Mouse (Mus musculus): ENCODE data around the gene Cacna1s.

Cacna1s gene

GRCm38 (mm10) chr1:136051013-136051315, 1.6 kb upstream of the Cacna1s start:
- DNase-seq (ENCODE audit: low spot score in 2 of 2) = no peak

DNA sequence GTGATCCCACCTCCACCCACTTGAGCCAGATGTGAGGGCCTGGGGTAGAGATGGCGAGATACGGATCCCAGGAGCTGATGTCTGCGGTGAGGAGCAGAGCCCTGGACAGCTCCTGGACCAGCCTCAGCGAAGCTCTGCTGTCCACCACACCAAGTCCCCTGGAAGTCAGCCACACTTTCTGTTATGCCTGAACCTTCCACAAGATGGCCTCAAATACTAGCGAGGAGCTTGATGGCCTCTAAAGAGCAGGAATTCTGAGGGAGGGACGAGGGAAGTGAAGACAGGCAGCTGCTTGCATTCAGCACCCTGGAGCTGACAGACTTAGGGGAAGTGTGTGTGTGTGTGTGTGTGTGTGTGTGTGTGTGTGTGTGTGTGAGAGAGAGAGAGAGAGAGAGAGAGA, 1.1 kb upstream of the Cacna1s start:
- DNase-seq (ENCODE audit: low spot score in 2 of 2) = no peak

GRCm38 (mm10) chr1:136055771-136056170, 3.2 kb downstream of the Cacna1s start:
- DNase-seq (ENCODE audit: low spot score in 2 of 2) = no peak

- DNase-seq (ENCODE audit: low spot score in 2 of 2) = no peak
Measured at GRCm38 (mm10) chr1:136058594-136058993, 6.0 kb downstream of the Cacna1s start.

DNA sequence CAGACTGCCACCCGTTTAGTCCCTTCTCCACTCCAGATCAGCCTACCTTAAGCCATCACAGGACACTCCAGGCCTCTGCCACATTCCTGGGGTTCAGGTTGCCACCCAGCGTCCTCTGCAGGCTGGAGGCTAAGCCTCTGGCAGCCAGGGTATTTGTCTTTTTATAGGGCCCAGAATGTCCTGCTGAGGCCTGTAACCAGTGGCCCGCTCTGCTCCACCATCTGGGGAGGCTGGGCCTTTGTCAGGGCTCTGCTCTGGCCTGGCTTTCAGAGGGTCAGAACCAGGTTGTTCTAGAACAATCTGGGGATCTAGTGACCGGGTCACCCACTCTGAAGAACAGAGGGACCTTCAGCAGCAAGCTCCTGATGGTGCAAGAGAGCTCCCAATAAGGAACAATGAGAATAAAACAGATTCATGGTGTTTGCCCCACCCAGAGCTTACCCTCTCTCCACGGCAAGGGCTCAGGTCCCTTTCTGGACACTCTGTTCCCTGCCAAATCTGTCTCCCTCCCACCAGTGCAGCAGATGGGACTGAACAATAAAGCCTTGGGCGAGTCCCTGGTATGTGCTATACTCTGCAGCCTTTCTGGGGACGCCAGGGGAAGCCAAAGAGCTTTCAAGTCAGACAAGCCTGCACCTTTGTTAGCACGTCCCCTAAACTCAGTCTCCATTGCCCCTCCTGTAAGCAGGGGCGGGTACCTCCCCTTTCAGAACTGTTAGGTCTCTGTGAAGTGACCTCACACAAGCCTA, 8.7 kb downstream of the Cacna1s start:
- peak; percentile 31 to 61 for DNase-seq (ENCODE audit: low spot score in 2 of 2)

DNA sequence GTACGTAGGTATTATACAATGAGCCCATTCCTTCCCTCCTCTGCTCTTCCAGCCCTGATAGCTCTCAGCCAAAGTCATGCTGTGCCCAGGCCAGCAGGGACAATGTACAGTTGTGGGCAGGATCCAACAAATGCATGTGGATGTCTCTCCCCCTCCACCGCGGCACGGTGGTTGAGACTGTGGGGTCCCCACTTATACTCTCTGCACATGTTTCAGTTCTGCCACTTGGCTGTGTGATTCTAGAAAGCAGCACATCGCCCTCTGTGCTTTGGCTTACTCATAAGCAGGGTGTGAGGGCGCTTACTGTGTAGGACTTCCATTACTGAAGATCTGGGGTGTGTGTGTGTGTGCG, 9.2 kb downstream of the Cacna1s start:
- no peak for DNase-seq (ENCODE audit: low spot score in 2 of 2)

GRCm38 (mm10) chr1:136063991-136064390, 11.4 kb downstream of the Cacna1s start:
- DNase-seq (ENCODE audit: low spot score in 2 of 2) = no peak

DNA sequence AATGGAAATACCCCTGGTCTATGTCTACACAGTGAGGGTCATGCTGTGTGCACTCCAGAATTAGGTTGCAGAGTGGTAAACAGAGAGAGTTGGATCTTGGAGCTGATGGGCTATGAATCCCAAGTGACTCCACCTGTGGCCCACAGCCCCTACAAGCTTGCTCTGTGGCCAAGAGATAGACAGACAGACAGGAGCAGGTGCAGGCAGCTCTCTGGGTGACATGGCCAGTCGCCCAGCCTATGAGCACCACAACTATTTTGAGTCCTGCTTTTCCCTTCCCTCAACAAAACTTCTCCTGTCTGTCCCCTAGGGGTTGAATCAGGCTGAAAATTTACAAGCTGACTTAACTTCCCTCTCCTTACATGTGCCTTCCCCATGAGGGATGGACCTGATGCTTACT, 14.1 kb downstream of the Cacna1s start:
- DNase-seq (ENCODE audit: low spot score in 2 of 2) = no peak

DNA sequence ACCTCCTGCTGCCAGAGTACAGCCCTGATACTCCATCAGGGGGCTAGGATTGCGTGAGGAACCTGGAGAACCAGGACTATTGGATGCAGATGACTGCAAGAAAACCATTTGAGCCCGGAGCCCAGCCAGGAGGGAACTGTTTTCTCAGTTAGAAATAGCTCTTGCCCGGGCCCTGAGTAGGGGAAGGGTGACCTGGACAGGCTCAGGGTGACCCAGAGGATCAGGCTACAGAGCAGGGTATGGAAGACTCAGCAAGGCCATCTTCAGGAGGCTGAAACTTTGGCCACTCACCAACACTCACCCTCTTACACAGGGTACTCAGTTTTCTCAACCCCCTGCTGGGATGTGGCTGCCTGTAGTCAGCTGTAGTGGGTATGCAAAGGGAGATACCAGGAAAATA, 15.0 kb downstream of the Cacna1s start:
- DNase-seq (ENCODE audit: low spot score in 2 of 2) = no peak

DNA sequence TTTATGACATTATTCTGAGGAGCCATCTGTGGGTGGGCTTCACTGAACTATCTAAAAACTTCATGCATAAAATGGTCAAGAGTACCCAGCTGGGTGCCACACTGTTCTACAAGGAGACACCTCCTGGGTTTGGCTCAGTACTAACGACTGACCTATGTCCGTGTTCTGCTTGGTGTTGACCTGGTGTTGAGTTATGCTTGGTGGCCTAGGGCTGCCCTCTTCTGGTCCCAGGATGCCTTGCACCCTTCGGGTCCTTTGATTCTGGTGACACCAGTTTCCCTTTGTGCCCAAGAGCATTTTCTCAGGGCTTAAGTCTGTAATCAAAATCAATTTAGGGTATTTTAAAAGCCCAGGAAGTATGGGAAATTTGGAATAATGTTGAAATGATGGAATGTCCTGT, 23.5 kb downstream of the Cacna1s start:
- DNase-seq (ENCODE audit: low spot score in 2 of 2) = no peak

- no peak for DNase-seq (ENCODE audit: low spot score in 2 of 2)
Measured at GRCm38 (mm10) chr1:136077656-136078055, 25.1 kb downstream of the Cacna1s start.

DNA sequence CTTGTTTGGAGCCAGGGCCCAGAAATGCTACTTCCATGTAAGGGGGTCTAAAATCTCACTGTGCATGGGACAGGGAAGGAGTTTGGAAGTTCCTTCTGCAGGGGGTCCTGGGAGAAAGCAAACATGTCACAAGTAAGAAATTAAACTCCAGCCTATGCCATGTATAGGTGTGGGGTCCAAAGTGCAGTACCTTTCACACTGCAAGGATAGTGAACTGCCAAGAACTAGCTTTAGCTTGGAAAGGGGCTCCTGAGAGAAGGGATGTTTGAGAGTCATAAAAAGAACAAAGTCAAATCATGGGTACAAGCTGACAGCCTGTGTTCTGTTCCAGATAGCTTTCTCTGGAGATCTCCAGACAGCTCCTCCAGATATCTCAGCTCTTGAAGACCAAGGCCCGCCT, 28.6 kb downstream of the Cacna1s start:
- DNase-seq (ENCODE audit: low spot score in 2 of 2) = no peak

- no peak for DNase-seq (ENCODE audit: low spot score in 2 of 2)
Measured at GRCm38 (mm10) chr1:136085988-136086685, 33.6 kb downstream of the Cacna1s start.

DNA sequence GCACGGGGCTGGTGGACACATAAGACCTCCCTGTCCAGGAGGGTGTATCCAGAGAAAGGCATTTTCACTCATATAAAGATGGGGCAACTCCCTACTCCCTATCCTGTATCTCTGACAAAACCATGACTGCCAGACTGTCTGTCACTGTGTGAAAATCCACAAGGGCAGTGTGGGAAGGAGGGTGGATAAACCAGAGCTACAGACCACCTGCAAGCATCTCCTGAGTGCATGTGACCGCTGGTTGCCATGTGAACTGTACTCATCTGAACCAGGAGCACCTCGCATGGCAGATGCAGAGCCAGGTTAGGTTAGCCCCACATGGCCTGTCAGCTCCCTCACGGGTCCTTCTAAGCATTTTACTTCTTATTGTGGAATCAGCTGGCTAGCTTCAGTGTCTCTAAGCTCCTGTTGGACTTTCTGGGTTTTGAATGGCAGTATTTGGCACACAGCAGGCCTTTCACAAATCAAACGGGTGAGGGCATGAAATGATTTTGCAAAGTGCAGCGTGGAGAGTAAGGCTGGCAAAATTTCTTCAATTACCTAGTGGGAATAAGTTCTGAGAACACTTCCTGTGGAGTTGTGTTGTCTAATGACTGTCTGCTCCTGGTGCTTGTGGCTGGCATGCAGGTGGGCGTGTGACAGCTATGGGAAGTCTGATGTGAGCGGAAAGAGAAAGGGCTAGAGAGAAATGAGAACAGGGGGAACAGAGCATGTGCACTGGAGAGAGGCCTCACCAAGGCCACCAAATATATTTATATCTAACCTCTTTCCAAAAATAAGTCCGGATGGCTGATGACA, 37.0 kb downstream of the Cacna1s start:
- DNase-seq (ENCODE audit: low spot score in 2 of 2) = no peak

DNA sequence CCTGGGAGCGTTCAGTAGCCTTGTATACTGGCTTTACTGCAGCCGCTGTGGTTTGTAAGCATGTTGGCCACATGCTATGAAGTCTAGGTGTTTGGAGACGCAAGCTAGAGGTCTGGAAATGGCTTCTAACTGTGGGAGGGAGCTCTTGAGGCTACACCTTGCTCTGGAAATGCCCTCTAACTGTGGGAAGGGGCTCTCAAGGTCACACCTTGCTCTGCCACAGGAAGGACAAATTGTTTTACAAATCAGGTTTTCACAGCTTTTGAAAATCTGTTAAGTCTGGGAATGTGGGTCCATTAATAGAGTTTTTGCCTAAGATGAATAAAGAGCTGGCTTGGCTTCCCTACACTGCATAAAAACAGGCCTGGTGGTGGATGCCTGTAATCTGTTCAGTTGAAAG, 41.2 kb downstream of the Cacna1s start:
- DNase-seq (ENCODE audit: low spot score in 2 of 2) = no peak

DNA sequence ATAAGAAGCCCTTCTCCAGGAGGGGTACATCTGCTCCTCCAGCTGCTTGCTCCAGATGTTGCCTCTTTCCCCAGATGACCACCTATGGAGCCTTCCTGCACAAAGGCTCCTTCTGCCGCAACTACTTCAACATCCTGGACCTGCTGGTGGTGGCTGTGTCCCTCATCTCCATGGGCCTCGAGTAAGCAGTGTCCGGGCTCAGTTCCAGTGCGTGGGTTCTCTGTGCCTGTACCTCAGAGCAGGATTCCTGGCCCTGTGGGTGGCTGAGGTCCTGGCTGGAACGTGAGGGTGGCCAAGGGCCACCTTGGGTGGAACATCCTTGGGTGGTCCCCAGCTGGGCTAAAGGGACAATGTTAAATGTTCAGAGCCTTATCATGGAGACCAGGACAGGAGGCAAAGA, 42.3 kb downstream of the Cacna1s start:
- no peak for DNase-seq (ENCODE audit: low spot score in 2 of 2)

GRCm38 (mm10) chr1:136102094-136102493, 49.5 kb downstream of the Cacna1s start:
- DNase-seq (ENCODE audit: low spot score in 2 of 2) = no peak

GRCm38 (mm10) chr1:136102551-136102950, 50.0 kb downstream of the Cacna1s start:
- DNase-seq (ENCODE audit: low spot score in 2 of 2) = no peak

- no peak for DNase-seq (ENCODE audit: low spot score in 2 of 2)
Measured at GRCm38 (mm10) chr1:136102981-136103380, 50.4 kb downstream of the Cacna1s start.

GRCm38 (mm10) chr1:136103696-136104095, 51.1 kb downstream of the Cacna1s start:
- no peak for DNase-seq (ENCODE audit: low spot score in 2 of 2)

- no peak for DNase-seq (ENCODE audit: low spot score in 2 of 2)
Measured at GRCm38 (mm10) chr1:136104741-136105140, 52.2 kb downstream of the Cacna1s start.

GRCm38 (mm10) chr1:136109464-136109863, 56.9 kb downstream of the Cacna1s start:
- DNase-seq (ENCODE audit: low spot score in 2 of 2) = no peak

DNA sequence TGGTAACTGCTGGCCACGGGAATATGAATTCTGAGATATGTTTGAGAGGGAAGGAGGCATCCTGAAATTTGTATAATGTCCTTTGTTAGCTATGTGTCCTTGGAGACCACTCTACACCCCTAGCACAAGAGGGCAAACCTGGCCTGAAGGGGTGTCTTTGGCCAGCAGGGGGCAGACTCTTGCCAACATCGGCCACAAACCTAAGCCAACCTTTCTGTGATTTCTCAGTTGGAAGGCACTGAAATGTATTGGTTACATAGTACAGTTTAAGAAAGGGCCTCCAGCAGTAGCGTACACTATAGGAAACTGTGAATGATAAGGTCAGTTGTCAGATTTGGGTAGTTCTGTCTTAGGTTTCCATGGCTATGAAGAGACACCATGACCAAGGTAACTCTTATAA, 63.6 kb downstream of the Cacna1s start:
- DNase-seq (ENCODE audit: low spot score in 2 of 2) = peak; percentile 69 to 83
